Mouse (Mus musculus) hindbrain, embryonic 12.5 days (tissue): ENCODE results near the gene Zfhx3. TPM values are rescaled to one million over a fixed set of nuclear protein-coding genes. Genes with fewer than 3 reads are reported as not detected.

ENCODE experiments used
- ATAC-seq: fragments of 200-750 bp; cut with Nextera tagmentation; 2 replicates; pipeline ENCODE4 v1.8.0; 2017; ENCODE audit warnings: moderate TSS enrichment; ENCODE audit not compliant: low FRiP score
- H3K27ac ChIP-seq: fragments of 300-500 bp; sonication (generic); 2 replicates; pipeline ENCODE4 v1.5.1; 2016; ENCODE audit warnings: mild to moderate bottlenecking
- H3K27me3 ChIP-seq: fragments of 300-500 bp; sonication (generic); 2 replicates; pipeline ENCODE4 v1.6.1; 2016; ENCODE audit warnings: mild to moderate bottlenecking
- H3K36me3 ChIP-seq: fragments of 300-500 bp; sonication (generic); 2 replicates; pipeline ENCODE4 v1.6.1; 2016; ENCODE audit warnings: mild to moderate bottlenecking
- H3K4me1 ChIP-seq: fragments of 300-500 bp; sonication (generic); 2 replicates; pipeline ENCODE4 v1.6.1; 2016
- H3K4me2 ChIP-seq: fragments of 300-500 bp; sonication (generic); replicated peaks from 2 replicates; pipeline ENCODE4 v1.6.1; 2016; ENCODE audit warnings: mild to moderate bottlenecking
- H3K4me3 ChIP-seq: fragments of 300-500 bp; sonication (generic); 2 replicates; pipeline ENCODE4 v1.5.1; 2016; ENCODE audit warnings: mild to moderate bottlenecking
- H3K9ac ChIP-seq: fragments of 300-500 bp; sonication (generic); 2 replicates; pipeline ENCODE4 v1.6.1; 2016; ENCODE audit warnings: mild to moderate bottlenecking, moderate library complexity
- H3K9me3 ChIP-seq: fragments of 300-500 bp; sonication (generic); replicated peaks from 2 replicates; pipeline ENCODE4 v1.6.1; 2016; ENCODE audit warnings: mild to moderate bottlenecking
- WGBS: fragments of 180-500 bp; shearing (Covaris S2); methylation state at CpG from one replicate; pipeline ENCODE4 v1.1.7; 2016; 5-methylcytosine and 5-hydroxymethylcytosine counted together
- polyA plus RNA-seq: library from polyadenylated mRNA; unstranded; fragments of >200 nt; fragmentation: Nextera tagmentation; extraction: Ambion mirVana; gene quantifications from 2 replicates; pipeline ENCODE4 v1.2.1, GENCODE M21; 2016

Zfhx3 gene
- polyA plus RNA-seq, 1 experiment from 2014 or later, result 56.8 TPM

DNA sequence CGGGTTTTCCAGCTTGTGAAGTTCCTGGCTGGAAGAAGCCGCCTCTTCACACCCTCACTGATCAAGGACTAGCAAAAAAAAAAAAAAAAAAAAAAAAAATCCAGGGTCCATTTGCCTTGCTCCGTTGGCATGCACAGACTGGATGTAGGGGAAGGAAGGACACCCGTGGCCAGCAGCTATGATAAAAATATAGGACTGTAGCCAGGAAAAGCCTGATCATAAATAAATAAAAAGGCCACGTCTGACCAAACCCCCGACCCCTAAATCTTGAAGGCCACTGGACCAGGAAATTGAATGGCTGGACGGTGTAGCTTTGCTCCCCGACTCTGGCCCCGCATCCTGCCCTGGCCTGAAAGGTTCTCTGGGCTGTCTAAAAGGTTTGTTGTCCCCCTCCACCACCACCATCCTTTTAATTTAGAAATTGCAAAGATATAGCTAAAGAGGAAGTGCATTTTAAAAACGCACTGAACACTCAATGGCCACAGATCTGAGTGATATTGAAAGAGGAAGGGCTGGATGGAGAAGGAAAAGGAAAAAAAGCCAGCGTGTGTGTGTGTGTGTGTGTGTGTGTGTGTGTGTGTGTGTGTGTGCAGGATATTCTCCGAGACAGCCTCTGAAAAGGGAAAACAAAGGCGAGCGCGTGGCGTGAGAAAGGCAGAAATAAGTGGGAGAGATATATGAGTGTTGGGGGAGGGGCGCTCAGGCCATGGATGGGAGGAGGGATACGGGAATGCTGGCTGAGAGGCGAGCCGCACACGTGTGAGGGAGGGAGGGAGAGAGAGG lies 749.2 kb downstream of the Zfhx3 start:
- peak overlapping the region; percentile 50 for H3K9ac ChIP-seq
- peaks cover 42% of the 10 kb centered on the region for H3K27me3 ChIP-seq
- 6% methylated on average over 20 of the region's 21 CpGs for WGBS
- ATAC-seq, result peak; percentile 65; the same call in 1 of the 2 replicates
- peak overlapping the region; percentile 50 for H3K4me2 ChIP-seq
- H3K4me3 ChIP-seq, result peak overlapping the region; percentile 13
- peak overlapping the region; percentile 88 for H3K27ac ChIP-seq
- H3K4me1 ChIP-seq, result peaks cover 40% of the 10 kb centered on the region
- no peaks in the 10 kb centered on the region for H3K36me3 ChIP-seq
- no peaks in the 10 kb centered on the region for H3K9me3 ChIP-seq

DNA sequence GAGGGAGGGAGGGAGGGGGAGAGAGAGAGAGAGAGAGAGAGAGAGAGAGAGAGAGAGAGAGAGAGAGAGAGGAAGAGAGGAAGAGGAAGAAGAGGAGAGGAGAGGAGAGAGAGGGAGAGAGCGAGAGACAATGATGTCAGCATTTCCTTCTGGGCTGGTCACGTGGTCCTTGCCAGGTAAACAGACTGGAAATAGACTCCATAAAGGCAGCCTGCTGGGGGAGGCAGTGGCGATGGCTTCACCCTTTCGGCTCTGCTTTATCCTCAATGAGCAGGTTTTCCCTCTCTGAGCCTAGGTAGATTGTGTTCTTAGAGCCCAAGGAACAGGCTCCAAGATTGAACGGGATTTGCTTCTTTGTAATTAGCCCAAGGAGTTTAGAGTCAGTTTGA lies 749.8 kb downstream of the Zfhx3 start:
- peaks cover 42% of the 10 kb centered on the region for H3K4me1 ChIP-seq
- ATAC-seq, result peak; percentile 35; the same call in 1 of the 2 replicates
- peak overlapping the region; percentile 13 for H3K4me3 ChIP-seq
- H3K27me3 ChIP-seq, result peaks cover 45% of the 10 kb centered on the region
- WGBS, result 5% methylated on average over 5 of the region's 5 CpGs
- no peaks in the 10 kb centered on the region for H3K9me3 ChIP-seq
- H3K4me2 ChIP-seq, result peak overlapping the region; percentile 50
- H3K9ac ChIP-seq, result peak overlapping the region; percentile 50; the same call in 1 of the 2 replicates
- peak overlapping the region; percentile 88 for H3K27ac ChIP-seq
- H3K36me3 ChIP-seq, result no peaks in the 10 kb centered on the region

DNA sequence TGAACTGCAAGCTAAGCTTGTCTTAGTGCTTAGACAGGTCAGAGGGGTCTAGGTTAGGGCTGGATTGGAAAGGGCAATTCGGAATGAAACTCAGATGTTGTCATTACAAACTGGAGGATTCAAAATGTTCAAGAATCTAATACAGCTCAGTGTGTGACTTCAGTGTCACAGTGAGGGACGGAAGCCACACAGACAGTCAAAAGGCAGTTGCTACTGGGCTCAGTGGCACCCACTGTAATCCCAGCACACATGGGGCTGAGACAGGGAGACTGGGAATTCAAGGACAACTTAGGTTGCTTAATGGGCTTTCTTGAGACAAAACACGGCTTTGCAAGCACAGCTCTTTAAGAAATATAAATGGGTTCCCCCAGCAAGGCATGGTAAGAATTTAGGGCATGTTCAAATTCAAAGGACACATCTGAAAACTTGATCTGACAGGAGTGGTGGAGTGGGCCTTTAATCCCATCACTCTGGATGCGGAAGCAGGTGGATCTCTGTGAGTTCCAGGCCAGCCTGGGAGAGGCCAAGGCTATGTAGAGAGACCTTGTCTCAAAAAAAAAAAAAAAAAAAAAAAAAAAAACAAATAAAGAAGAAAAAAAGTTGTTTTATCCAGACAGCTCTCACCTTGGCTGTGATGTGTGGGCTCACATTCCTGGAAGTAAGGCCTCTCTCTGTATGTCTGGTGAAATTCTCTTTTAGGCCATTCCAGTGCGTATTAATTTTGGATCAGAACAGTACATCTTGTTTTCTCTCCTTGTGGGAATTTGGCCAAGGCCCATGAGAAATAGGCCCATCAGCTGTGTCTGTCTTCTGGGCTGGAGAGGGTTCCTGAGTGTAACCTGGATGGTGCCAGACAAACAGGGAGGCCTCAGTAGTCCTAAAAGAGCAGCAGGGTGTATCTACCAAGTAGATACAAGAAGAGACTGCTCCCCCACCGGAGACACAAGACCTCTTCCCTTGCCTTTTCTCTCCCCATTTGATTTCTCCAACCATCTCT lies 750.5 kb downstream of the Zfhx3 start:
- Histone ChIP-seq H3K27me3 (peaks cover 51% of the 10 kb centered on the region), H3K4me3 (no peak overlapping the region), H3K27ac (peak overlapping the region; percentile 88), H3K9ac (0 out of 2 replicates have a peak overlapping the region, but pooled peaks have one; percentile 50), H3K9me3 (no peaks in the 10 kb centered on the region), H3K4me2 (peak overlapping the region; percentile 50), H3K4me1 (peaks cover 48% of the 10 kb centered on the region), H3K36me3 (no peaks in the 10 kb centered on the region)
- WGBS, result 68% methylated on average over 6 of the region's 6 CpGs
- ATAC-seq, result no peak

DNA sequence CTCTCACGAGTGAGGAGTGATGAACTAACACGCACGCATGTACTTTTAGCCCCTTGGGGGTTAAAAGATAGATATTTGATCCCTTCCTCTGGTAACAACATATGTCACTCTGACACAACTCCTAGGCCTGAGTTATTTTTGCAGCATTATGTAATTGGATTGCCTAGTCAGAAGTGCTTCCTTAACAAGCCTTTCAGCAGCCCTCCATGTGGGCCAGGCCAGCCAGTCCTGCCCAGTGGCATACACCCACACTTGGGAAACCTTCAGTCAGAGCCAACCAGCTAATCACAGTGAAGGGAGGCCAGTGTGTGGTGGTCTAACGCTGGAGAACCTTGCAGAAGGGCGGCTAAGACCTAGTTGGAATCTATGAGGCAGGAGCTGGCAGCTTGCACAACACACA lies 751.4 kb downstream of the Zfhx3 start:
- peaks cover 53% of the 10 kb centered on the region for H3K4me1 ChIP-seq
- peaks cover 55% of the 10 kb centered on the region for H3K27me3 ChIP-seq

DNA sequence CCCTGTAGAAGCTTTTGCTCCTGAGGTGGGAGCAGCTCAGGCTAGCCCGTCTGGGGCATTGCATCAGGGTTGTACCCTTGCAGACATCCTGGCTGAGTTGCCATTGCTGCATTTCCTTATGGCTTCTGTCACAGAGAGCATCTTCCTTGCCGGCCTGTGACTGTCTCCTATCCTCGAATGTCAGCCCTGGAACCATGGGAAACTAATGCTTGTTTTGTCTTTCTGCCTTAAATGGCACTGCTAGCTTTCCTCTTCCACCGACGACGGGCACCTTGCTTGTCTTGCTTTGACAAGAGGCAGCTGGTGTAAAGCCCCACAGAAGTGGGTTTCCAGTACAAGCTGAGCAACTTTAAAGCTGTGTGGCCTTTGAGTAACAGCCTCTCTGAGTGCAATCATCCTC lies 752.1 kb downstream of the Zfhx3 start:
- peaks cover 60% of the 10 kb centered on the region for H3K27me3 ChIP-seq
- H3K9ac ChIP-seq, result no peak overlapping the region
- no peaks in the 10 kb centered on the region for H3K36me3 ChIP-seq
- H3K27ac ChIP-seq, result no peak overlapping the region
- no peaks in the 10 kb centered on the region for H3K9me3 ChIP-seq
- H3K4me3 ChIP-seq, result no peak overlapping the region
- no peak overlapping the region for H3K4me2 ChIP-seq
- peaks cover 60% of the 10 kb centered on the region for H3K4me1 ChIP-seq
- no peak for ATAC-seq
- 34% methylated on average over 6 of the region's 6 CpGs for WGBS

More for the DNA sequence above, 751.4 kb downstream of the Zfhx3 start:
- WGBS, result 71% methylated on average over 5 of the region's 5 CpGs
- no peak for ATAC-seq
- no peak overlapping the region for H3K9ac ChIP-seq
- H3K4me2 ChIP-seq, result no peak overlapping the region
- peak overlapping the region; percentile 12; the same call in 1 of the 2 replicates for H3K27ac ChIP-seq
- H3K36me3 ChIP-seq, result no peaks in the 10 kb centered on the region
- H3K4me3 ChIP-seq, result no peak overlapping the region
- H3K9me3 ChIP-seq, result no peaks in the 10 kb centered on the region

DNA sequence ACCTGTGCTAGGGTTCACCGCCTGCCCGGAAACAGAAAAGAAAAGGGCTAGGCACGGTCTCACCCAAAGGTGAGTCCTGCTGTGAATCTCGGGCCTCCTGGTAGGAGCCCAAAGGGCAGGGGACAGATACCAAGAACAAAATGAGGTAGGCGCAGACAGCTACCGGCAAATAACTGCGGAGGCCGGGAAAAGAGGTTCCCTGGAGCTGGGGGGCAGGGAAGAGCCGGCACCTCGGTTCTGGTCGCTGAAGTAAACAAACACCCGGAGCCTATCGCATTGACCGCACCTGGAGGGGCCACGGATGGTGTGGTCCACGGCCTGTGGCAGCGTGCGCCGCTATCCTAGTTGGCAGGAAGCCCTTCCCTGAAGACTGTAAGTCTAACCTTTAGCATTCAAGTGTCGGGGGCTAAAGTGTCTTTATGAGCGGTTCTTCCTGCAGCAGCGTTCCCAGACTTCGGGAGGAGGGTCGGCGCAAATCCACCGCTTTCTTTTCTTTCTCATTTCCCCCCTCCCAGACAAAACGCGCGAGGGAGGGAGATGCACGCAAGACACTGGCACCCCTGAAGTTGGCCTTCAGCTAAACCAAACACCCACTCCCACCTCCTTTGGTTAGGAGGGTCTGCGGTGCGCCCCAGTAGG lies 752.9 kb downstream of the Zfhx3 start:
- Histone ChIP-seq H3K36me3 (no peaks in the 10 kb centered on the region), H3K27me3 (peaks cover 68% of the 10 kb centered on the region), H3K27ac (peak overlapping the region; percentile 79), H3K4me3 (peak overlapping the region; percentile 28), H3K4me1 (peaks cover 68% of the 10 kb centered on the region), H3K4me2 (peak overlapping the region; percentile 55), H3K9me3 (no peaks in the 10 kb centered on the region), H3K9ac (peak overlapping the region; percentile 58)
- WGBS, result 3% methylated on average over 32 of the region's 32 CpGs
- ATAC-seq, result no peak

DNA sequence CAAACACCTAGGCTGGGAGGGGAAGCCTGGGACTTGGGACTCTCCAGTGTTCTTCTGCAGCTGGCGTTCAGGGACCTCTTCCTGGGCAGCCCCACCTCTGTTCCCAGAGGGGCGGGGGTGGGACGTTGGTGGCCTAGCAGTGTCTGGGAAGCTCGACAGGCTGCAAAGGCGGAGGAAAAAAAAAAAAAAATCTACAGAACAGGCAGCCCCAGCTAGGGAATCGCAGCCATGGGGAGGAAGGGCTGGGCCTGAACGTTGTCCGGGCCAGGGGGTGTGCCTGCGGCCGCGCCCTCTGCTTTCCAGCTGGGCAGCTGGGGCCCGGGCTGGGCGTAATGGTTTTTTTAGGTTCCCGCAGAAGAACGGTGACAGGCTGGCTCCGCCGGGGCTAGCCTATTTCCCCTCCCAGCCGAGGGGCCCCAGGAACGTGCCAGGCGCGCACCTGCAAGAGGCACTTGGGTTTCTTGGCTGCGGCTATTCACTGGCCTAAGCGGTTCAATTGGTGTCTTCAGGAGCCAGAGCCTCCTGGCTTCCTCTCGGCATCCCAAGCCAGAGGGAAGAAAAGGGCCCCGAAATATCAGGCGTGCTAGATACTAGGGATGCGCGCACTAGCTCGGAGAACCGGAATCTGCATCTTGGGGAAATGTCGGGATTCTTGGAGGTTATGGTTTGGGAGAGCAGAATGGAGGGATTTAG lies 753.6 kb downstream of the Zfhx3 start:
- peak overlapping the region; percentile 55 for H3K4me2 ChIP-seq
- no peaks in the 10 kb centered on the region for H3K36me3 ChIP-seq
- WGBS, result under 1% methylated on average over 31 of the region's 31 CpGs
- peaks cover 62% of the 10 kb centered on the region for H3K4me1 ChIP-seq
- H3K9ac ChIP-seq, result peak overlapping the region; percentile 58
- no peaks in the 10 kb centered on the region for H3K9me3 ChIP-seq
- ATAC-seq, result no peak
- peak overlapping the region; percentile 79 for H3K27ac ChIP-seq
- H3K4me3 ChIP-seq, result peak overlapping the region; percentile 28
- peaks cover 69% of the 10 kb centered on the region for H3K27me3 ChIP-seq

DNA sequence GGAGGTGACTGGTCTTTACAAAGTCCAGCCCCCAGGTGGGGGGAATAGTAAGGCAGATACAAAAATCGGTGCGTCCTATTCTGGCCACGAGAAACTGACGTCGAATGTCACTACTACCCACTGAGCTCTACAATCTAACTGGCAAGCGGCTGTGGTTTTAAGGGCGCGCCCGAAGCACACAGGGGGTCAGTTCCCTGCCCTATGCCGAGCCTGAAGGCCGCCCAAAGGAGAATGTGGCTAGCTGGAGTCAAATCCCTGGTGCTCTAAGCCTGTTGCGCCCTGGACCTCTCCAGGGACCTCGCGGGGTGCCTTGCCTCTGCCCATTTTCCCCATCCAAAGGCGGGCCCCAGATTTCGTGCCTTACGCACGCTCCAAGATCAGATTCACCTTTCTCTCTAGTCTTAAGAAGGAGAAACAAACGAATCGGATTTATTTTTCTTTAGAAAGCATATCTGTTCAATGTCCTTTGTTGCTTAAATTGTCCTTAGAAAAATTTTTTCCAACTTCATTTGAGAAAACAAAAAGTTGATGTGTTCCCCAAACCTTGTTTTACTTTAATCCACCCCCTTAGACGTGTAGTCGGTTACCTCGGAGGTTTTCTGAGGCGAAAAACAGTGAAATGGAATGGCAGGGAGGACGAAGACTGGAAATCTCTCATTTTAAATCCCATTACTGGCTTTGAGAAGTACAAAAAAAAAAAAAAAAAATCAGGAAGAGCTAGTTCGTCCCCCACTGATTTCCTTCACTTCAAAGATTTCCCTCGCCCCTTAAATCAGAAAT lies 754.4 kb downstream of the Zfhx3 start:
- Histone ChIP-seq H3K9ac (peak overlapping the region; percentile 58), H3K36me3 (no peaks in the 10 kb centered on the region), H3K27ac (peak overlapping the region; percentile 79), H3K4me3 (peak overlapping the region; percentile 28), H3K4me2 (peak overlapping the region; percentile 55), H3K27me3 (peaks cover 72% of the 10 kb centered on the region), H3K9me3 (no peaks in the 10 kb centered on the region), H3K4me1 (peaks cover 61% of the 10 kb centered on the region)
- 1% methylated on average over 27 of the region's 27 CpGs for WGBS
- no peak for ATAC-seq

DNA sequence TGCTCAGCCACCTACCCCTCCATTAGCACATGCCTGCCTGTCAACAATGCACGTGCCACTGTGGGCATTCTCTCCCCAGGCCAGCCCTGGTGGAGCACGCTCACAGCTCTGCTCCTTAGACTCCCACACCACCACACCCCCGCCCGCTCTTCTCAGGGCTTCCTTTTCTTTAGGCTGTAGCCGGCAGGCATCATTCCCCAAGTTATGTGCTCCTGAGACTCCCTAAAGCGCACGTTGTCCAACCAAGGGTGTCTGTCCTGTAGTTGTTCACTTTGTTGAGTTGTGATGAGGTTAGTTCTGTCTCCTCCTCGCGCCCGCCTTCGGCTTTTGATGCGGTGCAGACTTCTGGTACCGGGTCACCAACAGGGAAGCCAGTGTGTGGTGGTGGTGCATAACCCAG lies 755.1 kb downstream of the Zfhx3 start:
- no peak overlapping the region for H3K4me3 ChIP-seq
- peak overlapping the region; percentile 38 for H3K4me2 ChIP-seq
- ATAC-seq, result no peak
- no peaks in the 10 kb centered on the region for H3K9me3 ChIP-seq
- H3K27me3 ChIP-seq, result peaks cover 67% of the 10 kb centered on the region
- H3K27ac ChIP-seq, result peak overlapping the region; percentile 57
- H3K36me3 ChIP-seq, result no peaks in the 10 kb centered on the region
- H3K4me1 ChIP-seq, result peaks cover 58% of the 10 kb centered on the region
- 0 out of 2 replicates have a peak overlapping the region, but pooled peaks have one; percentile 32 for H3K9ac ChIP-seq
- WGBS, result under 1% methylated on average over 13 of the region's 13 CpGs

DNA sequence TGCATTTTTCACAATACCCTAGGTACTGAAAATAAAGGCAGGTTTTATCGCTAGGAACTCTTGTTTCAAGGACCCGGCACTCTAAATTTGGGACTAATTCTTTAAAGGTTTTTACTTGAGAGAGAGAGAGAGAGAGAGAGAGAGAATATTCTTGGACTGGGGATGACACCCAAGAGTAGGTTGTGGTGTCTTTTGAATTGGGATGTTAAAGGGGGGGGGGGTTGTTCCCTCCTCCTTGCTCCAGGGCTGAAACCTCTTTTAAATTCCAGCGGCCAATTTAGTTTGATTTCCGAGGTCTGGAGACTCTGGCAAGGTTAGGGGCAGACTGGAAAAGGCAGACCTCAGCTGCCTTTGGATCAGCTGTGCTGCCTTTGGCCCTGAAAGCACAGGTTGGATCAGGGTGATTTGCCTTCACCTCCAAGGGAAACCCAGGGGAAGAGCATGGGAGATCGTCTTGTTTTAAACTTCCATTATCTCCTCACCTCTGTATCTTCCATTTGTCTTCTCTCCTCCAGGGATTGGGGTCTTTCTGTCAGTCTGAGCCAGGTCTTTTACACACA lies 755.7 kb downstream of the Zfhx3 start:
- ATAC-seq, result no peak
- peak overlapping the region; percentile 38 for H3K4me2 ChIP-seq
- peaks cover 56% of the 10 kb centered on the region for H3K4me1 ChIP-seq
- H3K9ac ChIP-seq, result 0 out of 2 replicates have a peak overlapping the region, but pooled peaks have one; percentile 32
- peak overlapping the region; percentile 57 for H3K27ac ChIP-seq
- no peaks in the 10 kb centered on the region for H3K9me3 ChIP-seq
- peaks cover 64% of the 10 kb centered on the region for H3K27me3 ChIP-seq
- no peaks in the 10 kb centered on the region for H3K36me3 ChIP-seq
- 2% methylated on average over 5 of the region's 5 CpGs for WGBS
- no peak overlapping the region for H3K4me3 ChIP-seq
